Mouse (Mus musculus) kidney, adult 2 months (tissue): Measurements from ENCODE around the gene Peli2.

Experiments
- CTCF ChIP-seq: fragments of 200-500 bp; conservative IDR thresholded peaks from 2 replicates; pipeline ENCODE4 v1.5.1; 2011; ENCODE audit warnings: low read depth, mild to moderate bottlenecking, control low read depth, low read length, moderate library complexity, mixed read lengths; ENCODE audit not compliant: insufficient read depth, insufficient read length
- POLR2A ChIP-seq: fragments of 200-500 bp; IDR thresholded peaks from one replicate; pipeline ENCODE4 v1.6.1; 2011; ENCODE audit warnings: low read depth, low read length, control low read depth

DNA sequence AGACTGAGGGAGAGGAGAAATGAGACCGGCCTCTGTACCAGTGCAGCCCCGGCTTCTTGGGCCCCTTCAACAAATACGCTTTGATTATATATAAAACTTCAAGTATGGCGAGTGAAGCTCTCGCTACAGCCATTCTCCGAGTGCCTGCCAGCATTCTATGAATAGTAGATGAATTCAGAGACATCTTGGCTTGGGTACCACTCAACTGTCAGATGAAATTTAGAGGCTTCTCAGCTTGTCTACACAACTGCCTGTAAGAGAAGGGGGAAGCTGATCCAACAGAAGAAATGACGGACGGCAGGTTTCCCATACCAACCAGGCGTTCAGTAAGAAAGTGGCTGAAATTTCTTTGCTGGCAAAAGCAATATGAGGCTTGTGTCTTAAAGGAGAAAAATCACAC lies 126.3 kb downstream of the Peli2 start:
- TF ChIP-seq CTCF, result no peak
- no peak for TF ChIP-seq POLR2A
